Mouse (Mus musculus): ENCODE results near the gene Kdelr1.

DNA sequence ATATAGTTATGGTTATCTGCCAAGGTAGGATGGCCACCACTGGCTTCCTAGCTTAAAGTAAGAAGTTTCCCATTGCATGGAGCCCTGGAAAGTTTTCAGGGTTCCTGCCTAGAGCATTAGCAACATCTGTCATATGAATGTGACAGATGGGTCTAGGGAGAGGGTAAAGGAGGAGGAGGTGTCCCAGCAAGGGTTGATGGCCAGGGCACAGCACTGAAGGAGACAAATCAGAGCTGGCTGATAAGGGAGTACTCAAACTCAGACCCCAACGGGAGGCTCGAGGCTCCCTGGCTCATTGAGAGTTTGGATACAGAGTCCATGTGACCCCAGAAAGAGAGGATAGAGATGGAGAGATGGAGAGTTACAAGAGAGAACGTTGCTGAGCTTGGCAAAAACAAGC lies 21.9 kb upstream of the Kdelr1 start:
- TF ChIP-seq POLR2A (IDR thresholded peaks at IDR 0.05; ENCODE audit: control insufficient read depth, low read depth, low read length) (no peak), CTCF (IDR thresholded peaks at IDR 0.05; ENCODE audit: control insufficient read depth, insufficient read depth, insufficient replicate concordance, low read depth, low read length) (no peak)

All from testis, adult 2 months (tissue).